Mouse (Mus musculus) testis, adult 2 months (tissue): ENCODE data around the gene Ezh1.
"Not testable (repeated sequence)": the region's sequence is repeated elsewhere in the genome, so short reads cannot be mapped to it uniquely, and the experiment has no call there.

Experiments
- CTCF ChIP-seq: fragments of 200-500 bp; IDR thresholded peaks from 2 replicates; pipeline ENCODE4 v1.5.1; 2012; ENCODE audit warnings: low read depth, mild to moderate bottlenecking, inconsistent platforms, low read length, moderate library complexity; ENCODE audit not compliant: control insufficient read depth, insufficient read depth, insufficient replicate concordance
- POLR2A ChIP-seq: fragments of 200-500 bp; IDR thresholded peaks from 2 replicates; pipeline ENCODE4 v1.6.1; 2012; ENCODE audit warnings: low read depth, mild to moderate bottlenecking, inconsistent platforms, low read length, moderate library complexity; ENCODE audit not compliant: control insufficient read depth

- TF ChIP-seq CTCF, POLR2A: not testable (repeated sequence)
These were observed 66.1 kb downstream of the Ezh1 start for GRCm38 (mm10) chr11:101160151-101160550.
